Mouse (Mus musculus) heart, embryonic 12.5 days (tissue): ENCODE data around the gene Clp1. TPM values are rescaled to one million over a fixed set of nuclear protein-coding genes. Genes with fewer than 3 reads are reported as not detected.

ENCODE experiments used
- ATAC-seq: fragments of 200-750 bp; cut with Nextera tagmentation; 2 replicates; pipeline ENCODE4 v1.8.0; 2017; ENCODE audit warnings: moderate TSS enrichment, moderate library complexity; ENCODE audit not compliant: insufficient number of reproducible peaks, low FRiP score
- H3K27ac ChIP-seq: fragments of 300-500 bp; sonication (generic); 2 replicates; pipeline ENCODE4 v1.5.1; 2016; ENCODE audit warnings: mild to moderate bottlenecking, moderate library complexity; ENCODE audit not compliant: poor library complexity, severe bottlenecking
- H3K27me3 ChIP-seq: fragments of 300-500 bp; sonication (generic); replicated peaks from 2 replicates; pipeline ENCODE4 v1.6.1; 2016; ENCODE audit warnings: mild to moderate bottlenecking, moderate library complexity
- H3K36me3 ChIP-seq: fragments of 300-500 bp; sonication (generic); 2 replicates; pipeline ENCODE4 v1.6.1; 2016; ENCODE audit warnings: mild to moderate bottlenecking, moderate library complexity
- H3K4me1 ChIP-seq: fragments of 300-500 bp; sonication (generic); replicated peaks from 2 replicates; pipeline ENCODE4 v1.6.1; 2016; ENCODE audit warnings: mild to moderate bottlenecking
- H3K4me2 ChIP-seq: fragments of 300-500 bp; sonication (generic); 2 replicates; pipeline ENCODE4 v1.6.1; 2016; ENCODE audit warnings: mild to moderate bottlenecking, moderate library complexity
- H3K4me3 ChIP-seq: fragments of 300-500 bp; sonication (generic); 2 replicates; pipeline ENCODE4 v1.5.1; 2016; ENCODE audit warnings: mild to moderate bottlenecking
- H3K9ac ChIP-seq: fragments of 300-500 bp; sonication (generic); 2 replicates; pipeline ENCODE4 v1.6.1; 2016; ENCODE audit warnings: mild to moderate bottlenecking, moderate library complexity
- H3K9me3 ChIP-seq: fragments of 300-500 bp; sonication (generic); replicated peaks from 2 replicates; pipeline ENCODE4 v1.6.1; 2016; ENCODE audit warnings: mild to moderate bottlenecking, moderate library complexity
- WGBS: fragments of 180-500 bp; shearing (Covaris S2); methylation state at CpG from one replicate; pipeline ENCODE4 v1.1.7; 2016; 5-methylcytosine and 5-hydroxymethylcytosine counted together
- polyA plus RNA-seq: library from polyadenylated mRNA; unstranded; fragments of >200 nt; fragmentation: Nextera tagmentation; extraction: Ambion mirVana; gene quantifications from 2 replicates; pipeline ENCODE4 v1.2.1, GENCODE M21; 2016

The Clp1 gene
- polyA plus RNA-seq, 1 experiment from 2014 or later: 23.6 TPM

DNA sequence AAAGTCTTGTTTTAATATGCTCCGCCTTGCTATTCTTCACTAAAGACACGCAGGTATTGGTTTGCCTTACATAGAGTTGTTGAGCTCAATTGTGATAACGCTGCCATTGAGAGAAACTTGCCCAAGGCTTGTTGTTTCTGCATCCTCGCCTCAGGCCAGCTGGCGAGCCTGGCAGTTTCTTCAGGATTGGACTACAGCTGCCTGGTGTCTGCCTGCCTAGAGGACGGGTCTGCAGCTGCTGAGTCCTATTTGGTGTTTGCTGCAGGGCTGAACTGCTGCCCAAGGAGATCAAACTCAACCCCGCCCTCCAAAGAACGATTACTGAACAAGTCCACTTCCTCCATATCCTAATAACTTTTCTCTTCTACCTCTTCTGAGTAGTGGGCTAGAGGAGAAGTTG, 33.6 kb upstream of the Clp1 start:
- no peak overlapping the region for H3K4me2 ChIP-seq
- no peak overlapping the region for H3K27ac ChIP-seq
- no peak overlapping the region for H3K9ac ChIP-seq
- H3K4me1 ChIP-seq: no peaks in the 10 kb centered on the region
- ATAC-seq: no peak
- H3K4me3 ChIP-seq: no peak overlapping the region
- H3K36me3 ChIP-seq: 0 out of 2 replicates have a peak, but pooled peaks cover 3% of the 10 kb centered on the region
- 70% methylated on average over 8 of the region's 8 CpGs for WGBS
- peaks cover 4% of the 10 kb centered on the region; the same call in 1 of the 2 replicates for H3K9me3 ChIP-seq
- H3K27me3 ChIP-seq: no peaks in the 10 kb centered on the region

DNA sequence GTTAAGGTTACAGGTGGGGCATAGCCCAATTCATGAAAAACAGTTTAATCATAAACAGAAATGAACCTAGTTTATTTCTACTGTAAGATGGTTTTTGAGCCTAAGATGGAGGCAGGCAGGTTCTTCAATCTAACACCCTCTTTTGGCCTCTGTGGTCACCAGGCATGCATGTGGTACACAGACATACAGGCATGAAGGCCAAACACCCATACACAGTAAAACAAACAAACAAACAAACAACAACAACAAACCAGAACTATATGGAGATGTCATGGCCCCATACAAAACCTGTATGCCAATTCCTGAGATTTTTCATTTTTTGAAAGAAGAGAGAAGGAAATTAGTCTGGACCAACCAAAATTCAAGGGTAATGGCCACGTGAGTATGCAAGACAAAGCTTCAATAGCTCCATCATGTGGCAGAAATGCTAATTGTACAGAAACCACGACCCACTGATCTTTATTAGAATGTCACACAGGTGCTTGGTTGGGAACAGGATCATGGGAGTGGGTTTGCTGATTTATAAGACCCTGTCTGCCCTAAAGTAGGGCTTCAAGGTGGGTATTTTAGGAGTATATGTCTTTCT, 31.5 kb upstream of the Clp1 start:
- H3K9ac ChIP-seq: no peak overlapping the region
- H3K4me3 ChIP-seq: no peak overlapping the region
- no peaks in the 10 kb centered on the region for H3K9me3 ChIP-seq
- 2% methylated on average over 2 of the region's 2 CpGs for WGBS
- no peaks in the 10 kb centered on the region for H3K36me3 ChIP-seq
- H3K27me3 ChIP-seq: no peaks in the 10 kb centered on the region
- H3K4me1 ChIP-seq: no peaks in the 10 kb centered on the region
- peak; percentile 25; the same call in 1 of the 2 replicates for ATAC-seq
- H3K4me2 ChIP-seq: no peak overlapping the region
- H3K27ac ChIP-seq: no peak overlapping the region

DNA sequence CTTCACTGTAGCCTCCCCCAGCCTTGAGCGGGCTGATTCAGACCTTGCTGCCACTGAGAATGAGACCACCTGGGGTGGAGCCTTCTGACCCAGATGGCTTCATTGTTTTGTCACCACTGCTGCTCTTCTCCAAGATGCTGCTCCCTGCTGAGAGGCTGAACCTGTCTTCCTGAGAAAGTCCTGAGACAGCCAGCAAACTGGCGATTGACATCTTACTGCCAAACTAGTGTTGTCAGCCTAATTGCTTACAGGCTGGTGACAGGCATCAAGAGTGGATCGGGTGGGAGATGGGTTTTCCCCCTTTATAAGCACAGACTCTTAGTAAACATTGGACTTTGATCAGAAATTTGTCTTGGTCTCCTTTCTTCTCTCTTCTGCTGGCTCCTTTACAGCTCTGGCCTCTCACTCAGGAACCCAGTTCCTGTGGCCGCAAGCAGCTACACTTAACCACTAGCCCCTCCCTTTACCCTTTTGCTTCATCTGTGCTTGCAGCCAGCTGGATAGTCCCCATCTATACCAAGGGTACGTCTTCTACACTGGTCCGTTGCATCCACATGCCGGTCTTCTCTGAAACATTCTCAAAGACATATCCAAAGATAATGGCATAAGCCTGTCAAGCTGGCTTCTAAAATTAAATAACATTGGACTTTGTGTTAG, 30.0 kb upstream of the Clp1 start:
- 54% methylated on average over 7 of the region's 7 CpGs for WGBS
- Histone ChIP-seq H3K27me3 (no peaks in the 10 kb centered on the region), H3K4me1 (no peaks in the 10 kb centered on the region), H3K4me2 (no peak overlapping the region), H3K9me3 (no peaks in the 10 kb centered on the region), H3K9ac (no peak overlapping the region), H3K27ac (no peak overlapping the region), H3K4me3 (no peak overlapping the region), H3K36me3 (no peaks in the 10 kb centered on the region)
- ATAC-seq: no peak

DNA sequence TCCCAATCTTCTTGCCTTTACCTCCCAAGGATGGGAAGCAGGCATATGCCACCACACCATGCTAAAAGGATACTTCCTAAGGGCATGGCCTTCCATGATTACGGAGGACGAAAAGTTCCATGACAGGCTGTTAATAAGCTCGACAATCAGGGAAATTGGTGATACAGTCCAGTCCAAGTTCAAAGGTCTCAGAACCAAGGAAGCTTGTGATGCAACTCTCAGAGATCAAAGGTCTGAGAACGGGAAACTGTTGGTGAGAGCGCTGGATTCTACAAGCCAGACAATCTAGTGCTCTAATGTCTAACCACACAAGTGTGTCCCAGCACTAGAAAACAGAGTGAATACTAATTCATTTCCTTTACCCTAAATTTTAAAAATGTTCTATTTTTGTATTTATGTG, 29.1 kb upstream of the Clp1 start:
- no peaks in the 10 kb centered on the region for H3K27me3 ChIP-seq

DNA sequence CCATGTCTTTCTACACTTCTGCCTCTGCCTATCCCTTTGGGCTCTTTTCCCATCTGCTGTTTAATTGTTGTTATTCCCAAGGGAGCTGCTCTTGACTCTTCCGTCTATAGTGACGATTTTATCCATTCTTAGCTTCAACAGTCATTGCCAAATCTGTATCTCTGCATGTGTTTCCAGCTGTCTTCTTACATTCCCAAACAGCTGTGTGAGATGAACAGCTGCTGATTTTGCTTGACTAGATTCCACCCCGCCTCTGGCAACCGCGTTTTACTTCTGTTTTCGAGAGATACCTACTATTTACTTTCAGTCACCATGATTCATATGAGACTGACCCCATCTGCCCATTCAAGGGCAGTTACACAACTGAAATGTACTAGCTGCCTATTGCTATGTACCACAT, 23.0 kb upstream of the Clp1 start:
- no peak overlapping the region for H3K4me2 ChIP-seq
- no peaks in the 10 kb centered on the region for H3K36me3 ChIP-seq
- H3K27me3 ChIP-seq: no peaks in the 10 kb centered on the region
- WGBS: 71% methylated on average over 6 of the region's 6 CpGs
- no peak for ATAC-seq
- no peaks in the 10 kb centered on the region for H3K9me3 ChIP-seq
- no peak overlapping the region for H3K9ac ChIP-seq
- no peaks in the 10 kb centered on the region for H3K4me1 ChIP-seq
- no peak overlapping the region for H3K4me3 ChIP-seq
- no peak overlapping the region for H3K27ac ChIP-seq

More for the DNA sequence above, 29.1 kb upstream of the Clp1 start:
- no peaks in the 10 kb centered on the region for H3K9me3 ChIP-seq
- H3K4me2 ChIP-seq: no peak overlapping the region
- H3K9ac ChIP-seq: no peak overlapping the region
- ATAC-seq: no peak
- H3K27ac ChIP-seq: no peak overlapping the region
- H3K4me3 ChIP-seq: no peak overlapping the region
- WGBS: 66% methylated on average over 5 of the region's 5 CpGs
- H3K36me3 ChIP-seq: no peaks in the 10 kb centered on the region
- H3K4me1 ChIP-seq: no peaks in the 10 kb centered on the region

DNA sequence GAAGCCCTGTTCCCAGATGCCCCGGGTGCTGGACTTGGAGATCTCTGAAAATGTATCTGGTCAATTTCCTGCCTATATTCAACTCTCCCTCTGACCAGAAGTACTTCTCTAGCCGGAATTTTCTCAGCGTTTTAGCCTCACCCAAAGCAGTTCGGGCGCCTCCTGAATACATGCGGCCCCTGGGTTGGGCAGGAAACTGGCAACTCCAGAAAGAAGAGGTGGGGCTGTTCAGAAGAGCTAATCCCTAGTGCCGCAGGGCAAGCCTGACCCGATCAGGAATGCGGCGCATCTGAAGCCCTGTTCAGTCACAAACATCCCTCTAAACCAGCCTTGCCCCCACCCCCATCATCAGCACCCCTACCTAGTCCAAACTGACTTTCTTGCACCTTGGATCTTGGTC, 17.0 kb upstream of the Clp1 start:
- WGBS: 2% methylated on average over 10 of the region's 10 CpGs

DNA sequence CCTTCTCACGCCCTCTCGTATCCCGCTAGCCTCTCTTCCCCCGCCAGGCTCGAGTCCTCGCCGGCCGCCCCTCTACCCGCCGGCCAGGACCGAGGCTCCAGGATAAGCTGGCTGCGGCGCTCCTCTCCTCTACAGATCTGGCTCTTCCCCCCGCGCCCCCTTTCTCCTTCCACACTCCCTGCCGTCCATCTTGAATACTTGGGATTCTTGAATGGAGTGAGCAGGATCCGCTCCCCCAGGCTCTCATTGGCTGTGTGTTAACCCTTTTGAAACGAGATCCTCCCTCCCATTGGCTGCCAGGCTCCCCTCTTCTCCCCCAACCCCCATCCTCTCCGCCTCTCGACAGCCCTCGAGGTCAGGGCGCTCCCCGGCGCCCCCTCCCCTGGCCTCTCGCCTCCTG, 16.4 kb upstream of the Clp1 start, which contains the start of gene Gm19426:
Gm19426 (minus strand) TSS at position 95 of the 400 bp plus-strand sequence.
- H3K27ac ChIP-seq: peak within 1 kb of the TSS; percentile 100
- H3K27me3 ChIP-seq: no peaks in the 10 kb centered on the region
- peak within 1 kb of the TSS; percentile 93 for H3K4me3 ChIP-seq
- peak within 1 kb of the TSS; percentile 86 for H3K4me2 ChIP-seq
- ATAC-seq: peak; percentile 89
- no peaks in the 10 kb centered on the region for H3K9me3 ChIP-seq
- 2% methylated on average over 25 of the region's 25 CpGs for WGBS
- peaks cover 13% of the 10 kb centered on the region for H3K36me3 ChIP-seq
- H3K9ac ChIP-seq: peak within 1 kb of the TSS; percentile 99
- H3K4me1 ChIP-seq: peaks cover 41% of the 10 kb centered on the region

More for the DNA sequence above, 17.0 kb upstream of the Clp1 start:
- peaks cover 13% of the 10 kb centered on the region for H3K36me3 ChIP-seq
- peak; percentile 49; the same call in 1 of the 2 replicates for ATAC-seq
- peak overlapping the region; percentile 64 for H3K9ac ChIP-seq
- H3K27me3 ChIP-seq: no peaks in the 10 kb centered on the region
- peak overlapping the region; percentile 100 for H3K27ac ChIP-seq
- peak overlapping the region; percentile 93 for H3K4me3 ChIP-seq
- peaks cover 36% of the 10 kb centered on the region for H3K4me1 ChIP-seq
- H3K9me3 ChIP-seq: no peaks in the 10 kb centered on the region
- peak overlapping the region; percentile 86 for H3K4me2 ChIP-seq

DNA sequence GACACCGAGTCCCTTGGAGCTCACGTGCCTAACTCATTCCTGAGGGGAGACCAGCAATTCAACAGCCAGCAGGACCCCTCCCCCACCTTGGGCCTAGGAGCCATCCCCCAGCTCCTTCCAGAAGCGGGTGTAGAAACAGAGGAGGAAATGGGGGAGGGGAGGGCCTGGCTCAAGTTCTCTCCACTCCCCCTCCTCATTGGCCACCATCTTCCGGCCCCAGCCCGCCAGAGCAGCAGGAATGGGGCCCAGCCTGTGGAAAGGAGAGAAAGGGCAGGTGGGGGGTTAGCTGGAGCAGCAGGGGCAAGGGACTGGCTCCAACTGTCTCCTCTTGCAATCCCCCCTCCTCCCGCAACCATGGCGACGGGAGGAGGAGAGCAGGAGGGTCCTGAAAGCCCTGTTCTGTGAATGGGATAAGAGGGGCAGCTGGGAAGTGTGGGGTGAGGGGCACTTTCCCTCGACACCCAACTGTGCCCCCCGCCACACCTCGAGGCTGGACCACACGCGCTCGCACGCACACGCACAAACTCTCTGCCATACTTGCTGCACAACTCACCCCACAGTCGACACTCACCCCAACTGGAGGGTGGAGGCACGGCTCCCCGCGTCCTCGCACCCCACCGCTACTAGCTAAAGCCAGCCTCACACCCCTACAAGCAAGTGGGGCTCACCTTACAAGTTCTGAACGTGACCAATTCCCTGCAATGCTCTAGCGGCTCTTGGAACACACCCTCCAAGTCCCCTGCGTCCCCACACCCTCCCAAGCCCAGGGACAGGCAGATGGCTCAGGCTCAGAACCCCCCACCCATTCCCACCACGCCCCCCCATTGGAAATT, 15.5 kb upstream of the Clp1 start:
- Histone ChIP-seq H3K27ac (peak overlapping the region; percentile 100), H3K27me3 (no peaks in the 10 kb centered on the region), H3K4me3 (peak overlapping the region; percentile 93), H3K36me3 (peaks cover 13% of the 10 kb centered on the region), H3K4me1 (peaks cover 50% of the 10 kb centered on the region), H3K4me2 (peak overlapping the region; percentile 86), H3K9me3 (no peaks in the 10 kb centered on the region), H3K9ac (peak overlapping the region; percentile 99)
- WGBS: under 1% methylated on average over 24 of the region's 26 CpGs
- peak; percentile 70 for ATAC-seq

DNA sequence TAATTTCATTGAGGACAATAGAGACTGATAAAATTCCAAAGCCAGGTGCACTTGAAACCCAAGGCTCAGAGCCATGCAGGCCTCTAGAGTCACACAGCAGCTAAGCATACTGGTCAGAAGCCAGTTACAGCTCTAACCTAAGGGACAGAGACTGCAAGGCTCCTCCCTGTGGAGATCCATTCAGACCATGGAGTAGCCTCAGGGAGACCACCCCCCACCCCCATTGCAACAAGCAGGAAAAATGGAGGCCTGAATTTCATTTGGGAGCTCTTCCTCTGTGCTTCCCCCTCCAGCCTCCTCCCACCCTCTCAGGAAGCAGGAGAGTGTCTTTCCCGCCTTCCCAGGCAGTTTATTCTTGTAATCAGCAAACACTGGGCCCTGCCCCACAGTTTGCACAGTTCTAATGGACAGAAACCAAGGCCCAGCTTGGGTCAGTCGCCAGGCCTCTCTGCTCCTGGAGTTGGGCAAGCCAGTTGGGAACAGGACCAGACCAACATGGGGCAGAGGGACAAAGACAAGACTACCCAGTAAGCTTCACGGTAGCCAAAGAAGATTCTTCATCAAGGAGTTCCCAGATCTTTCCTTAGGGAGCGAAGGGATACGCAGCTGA, 14.8 kb upstream of the Clp1 start:
- H3K4me3 ChIP-seq: peak overlapping the region; percentile 93

DNA sequence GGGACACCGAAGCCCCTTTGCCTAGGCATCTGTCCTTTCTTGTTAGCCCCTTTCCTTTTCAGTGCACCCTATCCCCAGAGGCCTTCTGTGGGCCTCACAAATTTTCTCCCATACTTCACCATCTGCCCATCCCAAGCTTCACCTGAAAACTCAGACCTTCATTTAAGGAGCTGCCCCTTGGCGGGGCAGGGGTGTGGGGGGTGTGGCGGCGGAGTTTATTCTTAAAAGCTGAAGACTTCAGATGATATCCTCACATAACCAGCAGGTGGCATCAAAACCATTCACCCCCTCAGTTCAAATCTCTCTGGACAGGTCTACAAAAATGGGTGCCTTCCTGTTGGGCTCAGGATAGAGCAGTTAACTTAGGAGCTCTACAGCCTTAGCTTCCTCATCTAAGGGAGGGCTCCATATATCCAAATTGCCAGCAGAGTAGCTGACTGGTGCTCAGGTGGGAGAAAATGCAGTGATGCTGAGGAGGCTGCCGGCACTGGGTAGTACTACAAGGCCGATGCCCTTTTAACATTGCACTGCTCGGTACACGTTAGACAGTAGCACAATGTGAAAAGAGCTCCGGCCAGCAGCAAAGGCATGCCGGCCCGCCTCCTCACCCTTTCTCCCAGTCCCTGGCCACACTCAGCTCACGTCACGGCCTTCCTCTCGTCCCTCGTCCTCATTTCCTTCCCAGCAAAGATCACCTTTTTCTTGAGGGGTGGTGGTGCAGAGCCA, 13.6 kb upstream of the Clp1 start:
- Histone ChIP-seq H3K4me3 (peak overlapping the region; percentile 20), H3K36me3 (peaks cover 13% of the 10 kb centered on the region), H3K9ac (peak overlapping the region; percentile 99; the same call in 1 of the 2 replicates), H3K27ac (peak overlapping the region; percentile 58), H3K4me1 (peaks cover 68% of the 10 kb centered on the region), H3K27me3 (0 out of 2 replicates have a peak, but pooled peaks cover 3% of the 10 kb centered on the region), H3K4me2 (peak overlapping the region; percentile 86), H3K9me3 (no peaks in the 10 kb centered on the region)
- WGBS: 75% methylated on average over 15 of the region's 15 CpGs
- no peak for ATAC-seq

More for the DNA sequence above, 14.8 kb upstream of the Clp1 start:
- H3K9me3 ChIP-seq: no peaks in the 10 kb centered on the region
- H3K4me1 ChIP-seq: peaks cover 57% of the 10 kb centered on the region
- peak overlapping the region; percentile 100 for H3K27ac ChIP-seq
- ATAC-seq: no peak
- 7% methylated on average over 5 of the region's 5 CpGs for WGBS
- no peaks in the 10 kb centered on the region for H3K27me3 ChIP-seq
- peak overlapping the region; percentile 99 for H3K9ac ChIP-seq
- peaks cover 13% of the 10 kb centered on the region for H3K36me3 ChIP-seq
- peak overlapping the region; percentile 86 for H3K4me2 ChIP-seq
